Mouse (Mus musculus): ENCODE data around the gene Enho.
"Not testable (repeated sequence)": the region's sequence is repeated elsewhere in the genome, so short reads cannot be mapped to it uniquely, and the experiment has no call there.

Gene Enho

GRCm38 (mm10) chr4:41639913-41640507 is at the start of gene Enho:
Enho (minus strand) TSS chr4:41640324.
- DNase-seq = peak; percentile 97 to 98

- not testable (repeated sequence) for DNase-seq
Measured at GRCm38 (mm10) chr4:41688562-41688961, 48.4 kb upstream of the Enho start.

DNA sequence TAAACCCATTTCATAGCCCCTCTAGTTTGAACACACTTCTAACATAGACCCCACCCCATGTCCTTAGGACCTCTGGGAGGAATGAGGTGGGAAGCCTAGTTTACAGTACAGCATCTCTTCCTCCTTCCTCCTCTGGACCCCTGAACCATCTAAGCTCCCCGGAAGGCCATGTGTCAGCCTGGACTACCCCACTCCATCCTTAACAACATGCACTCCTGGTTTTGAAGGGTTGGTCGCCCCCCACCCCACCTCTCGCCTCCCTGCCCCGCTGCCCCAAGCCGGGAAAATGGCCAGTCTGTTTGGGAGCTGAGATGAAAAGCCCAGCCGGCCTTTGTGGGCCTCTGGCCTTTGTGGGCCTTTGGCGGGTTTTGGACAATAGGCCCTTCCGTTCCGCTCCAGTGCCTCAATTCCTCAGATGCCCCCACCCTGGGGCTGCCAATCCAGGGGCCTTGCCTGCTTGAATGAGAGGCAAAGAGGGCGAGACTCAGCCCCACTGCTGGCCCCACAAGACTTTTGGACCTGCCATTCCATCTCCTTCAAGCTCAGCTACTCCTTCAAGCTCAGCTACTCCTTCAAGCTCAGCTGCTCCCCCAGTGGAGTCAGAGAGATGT is 45.9 kb upstream of the Enho start:
- DNase-seq = not testable (repeated sequence)

- DNase-seq = peak in 1 of 2 experiments; percentile 42
Measured at GRCm38 (mm10) chr4:41684931-41685453, 44.9 kb upstream of the Enho start.

DNA sequence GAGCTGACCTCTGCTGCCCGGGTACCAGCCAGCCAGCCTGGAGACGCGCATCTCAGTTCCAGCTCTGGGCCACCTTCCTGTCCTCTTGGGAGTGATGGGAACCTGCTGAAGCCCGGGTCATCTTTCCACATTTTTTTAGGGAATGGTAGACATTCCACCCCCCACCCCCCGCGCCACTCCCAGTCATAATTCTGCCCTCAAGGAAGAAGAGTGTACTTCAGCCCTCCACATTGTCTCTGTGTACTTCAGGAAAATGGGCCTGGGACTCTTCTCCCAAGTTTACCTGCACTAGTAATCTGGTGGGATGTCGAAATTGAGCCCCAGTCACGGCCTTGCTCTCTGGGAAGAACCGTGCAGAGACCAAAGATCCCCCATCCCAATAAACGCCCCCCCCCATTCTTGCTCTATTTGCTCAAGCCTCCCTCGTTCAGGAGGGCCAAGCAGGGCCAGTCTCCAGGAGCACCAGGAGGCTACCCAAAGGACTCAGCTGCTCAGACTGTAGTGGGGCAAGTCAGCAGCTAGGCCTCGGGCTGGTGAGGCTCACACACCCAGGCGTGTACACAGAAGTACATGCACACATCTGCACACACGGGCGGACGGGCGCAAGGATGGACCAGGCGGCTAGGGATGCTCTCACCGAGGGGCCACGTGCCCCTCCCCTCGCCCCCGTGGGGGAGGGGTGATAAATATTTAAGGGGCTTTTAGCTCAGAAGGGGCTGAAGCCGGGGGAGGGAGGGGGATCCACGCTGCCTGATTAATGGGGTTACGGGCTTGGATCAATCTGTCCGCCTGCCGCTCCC is 44.2 kb upstream of the Enho start:
- DNase-seq = not testable (repeated sequence)

- peak; percentile 49 to 64 for DNase-seq
Measured at GRCm38 (mm10) chr4:41683303-41683702, 43.2 kb upstream of the Enho start.

- no peak for DNase-seq
Measured at GRCm38 (mm10) chr4:41682789-41683188, 42.7 kb upstream of the Enho start.

- no peak for DNase-seq
Measured at GRCm38 (mm10) chr4:41681947-41682346, 41.8 kb upstream of the Enho start.

- DNase-seq = no peak
Measured at GRCm38 (mm10) chr4:41681176-41681575, 41.1 kb upstream of the Enho start.

GRCm38 (mm10) chr4:41679291-41679690 is 39.2 kb upstream of the Enho start:
- DNase-seq = peak in 1 of 2 experiments; percentile 59

DNA sequence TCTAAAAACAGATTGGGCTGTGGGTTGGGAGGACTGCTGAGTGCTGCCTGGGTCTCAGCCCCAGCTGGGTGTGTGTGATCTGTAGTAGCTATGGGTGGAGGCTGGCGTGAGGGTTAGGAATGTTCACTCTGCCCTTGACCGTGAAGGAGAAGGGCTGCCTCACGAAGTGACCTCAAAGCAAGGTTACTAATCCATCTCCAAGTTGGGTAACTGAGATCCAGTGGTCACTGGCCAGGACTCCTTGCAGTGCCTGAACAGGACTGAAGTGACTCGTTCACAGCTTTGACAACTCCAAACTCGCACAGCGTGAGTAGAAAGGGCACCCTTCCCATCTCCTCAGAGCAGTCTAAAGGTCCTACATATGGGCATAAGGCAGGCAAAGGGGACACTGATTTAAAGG is 38.7 kb upstream of the Enho start:
- no peak for DNase-seq

- peak; percentile 83 to 89 for DNase-seq
Measured at GRCm38 (mm10) chr4:41677006-41677629, 37.0 kb upstream of the Enho start.

- DNase-seq = peak in 1 of 2 experiments; percentile 37
Measured at GRCm38 (mm10) chr4:41676248-41677005, 36.3 kb upstream of the Enho start.

DNA sequence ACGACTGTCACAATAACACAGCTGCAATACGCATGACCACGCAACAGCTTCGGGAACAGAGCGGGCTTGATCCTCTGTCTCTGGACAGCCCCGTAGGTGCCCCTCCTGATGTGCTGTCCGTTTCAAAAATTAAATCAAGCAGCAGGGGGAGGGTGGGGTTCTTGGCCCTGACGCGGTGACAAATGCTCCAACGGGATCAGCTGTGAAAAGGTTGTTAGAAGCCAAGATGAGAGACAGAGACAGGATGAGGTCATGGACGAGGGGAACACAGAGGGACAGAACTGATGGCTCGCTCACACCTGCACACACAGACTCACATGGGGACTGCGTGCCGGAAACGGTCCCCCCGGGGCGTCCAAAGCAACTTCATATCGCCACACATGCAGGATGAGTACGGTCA is 33.1 kb upstream of the Enho start:
- no peak for DNase-seq

- peak; percentile 48 to 66 for DNase-seq
Measured at GRCm38 (mm10) chr4:41672522-41672963, 32.4 kb upstream of the Enho start.

DNA sequence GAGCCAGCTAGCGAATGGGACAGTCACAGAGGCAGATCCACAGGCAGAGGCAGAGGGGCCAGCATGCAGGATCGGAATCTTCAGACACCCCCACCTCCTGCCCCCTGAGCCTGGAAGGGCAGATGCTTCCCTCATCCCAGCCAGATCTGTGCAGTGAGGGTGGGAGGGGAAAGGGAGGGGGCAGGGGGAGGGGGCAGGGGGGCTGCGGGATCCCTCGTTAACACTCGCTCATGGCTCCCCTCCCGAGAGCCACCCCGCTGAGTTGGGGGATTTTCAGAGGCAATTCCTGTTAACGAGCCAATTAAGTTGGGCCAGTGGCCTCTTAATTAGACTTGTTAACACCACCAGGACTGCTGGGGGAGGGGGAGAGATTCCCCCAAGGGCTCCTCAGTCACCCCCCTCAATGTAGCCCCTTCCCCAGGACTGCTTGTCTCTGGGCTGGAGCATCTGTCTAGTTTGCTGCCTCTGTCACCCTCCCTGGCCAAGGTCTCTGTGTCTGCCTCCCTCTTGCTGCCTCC is 31.9 kb upstream of the Enho start:
- DNase-seq = no peak

GRCm38 (mm10) chr4:41671500-41671899 is 31.4 kb upstream of the Enho start:
- DNase-seq = no peak

DNA sequence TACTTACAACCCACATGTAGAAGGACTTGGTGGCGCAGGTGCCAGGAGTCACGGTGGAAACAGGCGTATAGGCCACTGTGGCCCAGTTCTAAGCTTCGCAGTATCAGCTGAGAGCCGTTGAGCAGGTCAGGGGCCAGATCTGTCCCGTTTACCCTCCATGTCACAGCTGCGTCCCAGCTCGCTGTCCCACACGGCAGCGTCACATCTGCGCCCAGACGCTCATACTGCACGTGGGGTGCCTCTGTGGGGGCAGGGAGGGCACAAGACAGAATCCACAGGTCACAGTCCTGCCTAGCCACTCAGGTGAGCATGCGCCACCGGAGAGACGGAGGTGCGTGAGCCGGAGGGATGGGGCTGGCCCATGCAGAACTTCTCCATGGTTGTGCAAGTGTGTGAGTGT is 30.7 kb upstream of the Enho start:
- DNase-seq = no peak

DNA sequence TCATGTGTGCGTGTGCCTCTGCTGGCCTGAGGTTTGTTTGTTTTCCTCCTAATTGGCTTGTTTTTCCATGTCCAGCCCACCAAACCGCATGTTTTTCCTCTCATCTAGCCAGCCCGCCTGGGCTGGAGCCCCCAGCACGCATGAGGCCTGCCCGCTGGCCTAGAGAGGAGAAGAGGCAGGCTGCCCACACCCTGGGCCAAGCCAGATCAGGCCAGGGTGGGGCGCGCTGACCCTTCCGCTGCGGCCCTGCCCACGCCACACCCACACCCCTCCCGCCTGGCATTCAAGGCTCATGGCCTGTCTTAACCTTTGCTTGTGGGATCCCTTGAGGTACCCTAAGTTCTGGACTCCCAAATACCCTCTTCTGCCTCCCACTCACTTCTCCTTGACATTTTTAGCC is 26.5 kb upstream of the Enho start:
- DNase-seq = no peak

DNA sequence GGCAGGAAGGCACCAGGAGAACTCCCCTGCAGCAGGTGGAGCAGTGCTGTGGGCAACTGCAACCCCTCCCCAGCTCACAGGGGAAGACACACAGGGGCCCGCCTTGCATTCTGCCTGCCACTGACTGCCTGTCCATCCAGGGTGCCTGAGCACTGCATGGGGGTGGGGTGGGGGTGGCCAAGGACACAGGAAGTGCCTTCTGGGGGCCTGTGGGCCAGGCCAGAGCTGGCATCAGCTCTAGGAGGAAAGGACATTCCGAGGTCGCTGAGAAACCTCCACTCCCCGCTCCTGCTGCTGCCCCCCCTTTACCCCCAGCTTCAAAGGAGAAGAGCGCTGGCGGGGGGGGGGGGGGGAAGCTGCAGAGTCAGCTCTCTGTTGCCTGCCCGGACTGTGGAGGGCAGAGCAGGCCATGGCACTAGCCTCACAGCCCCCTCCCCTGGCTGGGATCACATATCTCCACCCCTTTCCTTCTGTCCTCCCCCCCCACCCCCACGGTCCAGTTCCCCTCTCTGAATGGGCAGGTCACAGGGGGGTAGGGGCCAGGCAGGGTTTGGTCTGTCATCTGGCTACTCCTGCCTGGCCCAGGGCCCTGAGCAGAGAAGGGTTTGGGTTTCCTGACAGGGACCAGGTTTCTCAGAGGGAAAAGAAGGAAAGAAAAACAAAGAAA is 25.0 kb upstream of the Enho start:
- DNase-seq = peak; percentile 44 to 64

DNA sequence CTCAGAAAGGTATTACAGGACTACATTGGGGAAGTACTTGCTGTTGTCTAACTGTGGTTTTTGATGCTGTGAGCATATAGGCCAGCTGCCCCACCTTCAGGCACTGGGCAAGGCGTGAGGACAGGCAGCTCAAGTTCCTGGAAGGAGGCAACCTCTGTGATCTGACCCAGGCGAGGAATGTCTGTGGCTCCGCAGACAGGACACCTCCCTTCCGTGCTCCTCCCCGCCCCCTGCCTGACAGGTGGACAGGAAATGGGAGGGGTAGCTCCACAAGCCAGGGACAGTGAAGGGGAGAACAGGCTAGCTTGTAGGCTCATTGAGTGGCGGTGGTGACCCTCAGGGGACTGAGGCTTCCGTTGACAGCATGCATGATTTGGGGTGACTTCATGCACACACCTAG is 24.4 kb upstream of the Enho start:
- DNase-seq = peak; percentile 62 to 78
